In the genomic region with DNA sequence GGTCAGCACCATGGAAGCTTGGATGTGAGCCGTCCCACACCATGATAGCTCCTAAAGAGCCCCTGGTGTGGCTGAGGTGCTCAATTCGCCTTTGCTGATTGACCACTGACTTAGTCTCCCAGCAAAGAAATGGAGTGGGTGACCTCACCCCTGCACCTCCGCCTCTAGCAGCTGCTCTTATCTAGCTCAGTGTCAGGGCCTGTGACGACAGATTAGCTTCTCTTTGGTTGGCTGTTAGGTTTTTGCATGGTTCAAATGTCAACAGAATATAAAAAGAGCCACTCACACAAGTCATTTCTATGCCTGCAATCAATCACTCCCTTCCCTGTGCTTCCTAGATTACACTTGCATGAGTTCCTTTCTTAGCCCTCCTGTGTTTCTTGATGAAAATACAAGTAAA, we compare ENCODE assay signal across 33 mouse cellular contexts.
DNase-seq lines count a peak whose midpoint lies in the region; ATAC-seq and TF ChIP-seq lines count a peak whose summit lies in the region.
"Had no signal": no experiment of that assay in that cellular context is flagged by ENCODE, and none has a peak within 500 bp of the region (broad histone marks: within the 10 kb centered on the region; RNA-seq: fewer than 3 reads in every experiment).

No protein-coding gene starts in this region.

- no peak overlapping the region for H3K9ac ChIP-seq in MEL (ENCODE audit: control insufficient read depth, low read depth, low read length, poor library complexity, severe bottlenecking)
- H3K9ac ChIP-seq in liver, embryonic 11.5 days (ENCODE audit: low read depth, low read length) = no peak overlapping the region
- H3K9ac ChIP-seq in liver, embryonic 16.5 days (ENCODE audit: low read depth, low read length) = no peak overlapping the region
- no peak overlapping the region for H3K9ac ChIP-seq in forebrain, postnatal 0 days
- H3K9ac ChIP-seq: embryonic facial prominence, embryonic 13.5 days; forebrain, embryonic 12.5 days; hindbrain, embryonic 12.5 days; limb, embryonic 13.5 days; midbrain, embryonic 13.5 days; neural tube, embryonic 13.5 days had no signal

- peak; percentile 49 to 71; a peak in 3 of 4 replicates for TF ChIP-seq EP300 in MEL (IDR thresholded peaks at IDR 0.05; ENCODE audit: low read depth in 1 of 2, low read length in 2 of 2)

- no peak overlapping the region for H3K27ac ChIP-seq in MEL (ENCODE audit: control insufficient read depth, low read depth, low read length)
- H3K27ac ChIP-seq in liver, embryonic 11.5 days (ENCODE audit: low read depth, low read length) = no peak overlapping the region
- H3K27ac ChIP-seq in liver, embryonic 16.5 days (ENCODE audit: low read length) = no peak overlapping the region
- no peak overlapping the region for H3K27ac ChIP-seq in forebrain, postnatal 0 days (ENCODE audit: low read depth, low read length)
- H3K27ac ChIP-seq: embryonic facial prominence, embryonic 13.5 days; forebrain, embryonic 12.5 days; hindbrain, embryonic 12.5 days; hindbrain, postnatal 0 days; layer of hippocampus, adult 2 months; limb, embryonic 13.5 days; midbrain, embryonic 13.5 days; neural tube, embryonic 13.5 days; stomach, postnatal 0 days had no signal

- H3K4me3 ChIP-seq in G1E (ENCODE audit: low read depth, low read length) = no peak overlapping the region; the same call in 1 of the 2 replicates
- no peak overlapping the region for H3K4me3 ChIP-seq in MEL (ENCODE audit: control insufficient read depth in 1 of 2, insufficient read depth in 1 of 2, low read depth in 2 of 2, low read length in 2 of 2)
- no peak overlapping the region for H3K4me3 ChIP-seq in liver, embryonic 11.5 days (ENCODE audit: low read depth, low read length)
- no peak overlapping the region for H3K4me3 ChIP-seq in liver, embryonic 16.5 days (ENCODE audit: low read depth, low read length)
- no peak overlapping the region for H3K4me3 ChIP-seq in forebrain, postnatal 0 days (ENCODE audit: low read depth, low read length)
- H3K4me3 ChIP-seq: embryonic facial prominence, embryonic 13.5 days; erythroblast, embryonic 14.5 days; forebrain, embryonic 12.5 days; hindbrain, embryonic 12.5 days; layer of hippocampus, adult 2 months; limb, embryonic 13.5 days; megakaryocyte, embryonic 14.5 days; midbrain, embryonic 13.5 days; neural tube, embryonic 13.5 days had no signal

- H3K27me3 ChIP-seq in G1E (ENCODE audit: insufficient read depth, low read length) (no peaks in the 10 kb centered on the region), MEL (ENCODE audit: control insufficient read depth in 1 of 2, insufficient read depth in 2 of 2, low read length in 2 of 2) (no peaks in the 10 kb centered on the region)
- H3K27me3 ChIP-seq in liver, embryonic 11.5 days (replicated peaks; ENCODE audit: control insufficient read depth, insufficient read depth, low read length) = no peaks in the 10 kb centered on the region
- H3K27me3 ChIP-seq in liver, embryonic 16.5 days (ENCODE audit: control insufficient read depth, insufficient read depth, low read depth, low read length) = no peaks in the 10 kb centered on the region
- H3K27me3 ChIP-seq in forebrain, postnatal 0 days (ENCODE audit: insufficient read depth, low read length) = no peaks in the 10 kb centered on the region
- H3K27me3 ChIP-seq: embryonic facial prominence, embryonic 13.5 days; forebrain, embryonic 12.5 days; hindbrain, embryonic 12.5 days; limb, embryonic 13.5 days; midbrain, embryonic 13.5 days; neural tube, embryonic 13.5 days had no signal

- DNase-seq in G1E (ENCODE audit: low spot score) (peak; percentile 21), MEL (ENCODE audit: low read depth, low spot score) (peak; percentile 61)
- no peak for DNase-seq in liver, embryonic 11.5 days (ENCODE audit: low spot score)
- no peak for DNase-seq in urinary bladder, postnatal 10 days (ENCODE audit: low spot score)
- DNase-seq in forebrain, postnatal 0 days = no peak
- no peak for DNase-seq in layer of hippocampus, adult 11-12 months (ENCODE audit: low spot score)
- DNase-seq: adrenal gland, postnatal 10 days; B cell, adult 2 months; cerebellum, adult 8-10 months; cerebellum, postnatal 36 days; embryo, embryonic 11 days; gastrocnemius, postnatal 25 days; heart, adult 11 months; kidney, adult 9 months; kidney, postnatal 10 days; lung, adult 2 months; lung, postnatal 14 days; right cerebral cortex, postnatal 4 days; thymus, adult 2 months; thymus, postnatal 36 days had no signal

- H3K79me2 ChIP-seq in MEL (ENCODE audit: control insufficient read depth, insufficient read depth, low read length, poor library complexity) = no peaks in the 10 kb centered on the region

- H3K4me1 ChIP-seq in G1E (ENCODE audit: insufficient read depth, low read depth, low read length) = peaks cover 20% of the 10 kb centered on the region
- H3K4me1 ChIP-seq in MEL (ENCODE audit: control insufficient read depth in 1 of 2, insufficient read depth in 2 of 2, low read length in 2 of 2) = peaks cover 10% of the 10 kb centered on the region in 2 experiments
- H3K4me1 ChIP-seq in liver, embryonic 11.5 days (replicated peaks; ENCODE audit: control insufficient read depth, insufficient read depth, low read length) = 0 out of 2 replicates have a peak, but pooled peaks cover 4% of the 10 kb centered on the region
- H3K4me1 ChIP-seq in liver, embryonic 16.5 days (ENCODE audit: control insufficient read depth, low read depth, low read length) = no peaks in the 10 kb centered on the region
- no peaks in the 10 kb centered on the region for H3K4me1 ChIP-seq in forebrain, postnatal 0 days (ENCODE audit: insufficient read depth)
- H3K4me1 ChIP-seq: embryonic facial prominence, embryonic 13.5 days; forebrain, embryonic 12.5 days; hindbrain, embryonic 12.5 days; limb, embryonic 13.5 days; megakaryocyte, embryonic 14.5 days; midbrain, embryonic 13.5 days; neural tube, embryonic 13.5 days had no signal

- no peak overlapping the region for H3K4me2 ChIP-seq in liver, embryonic 11.5 days
- no peak overlapping the region for H3K4me2 ChIP-seq in liver, embryonic 16.5 days (ENCODE audit: low read depth, low read length)
- H3K4me2 ChIP-seq in forebrain, postnatal 0 days (ENCODE audit: low read depth) = no peak overlapping the region
- H3K4me2 ChIP-seq: embryonic facial prominence, embryonic 13.5 days; forebrain, embryonic 12.5 days; hindbrain, embryonic 12.5 days; limb, embryonic 13.5 days; midbrain, embryonic 13.5 days; neural tube, embryonic 13.5 days had no signal

- TF ChIP-seq CTCF in G1E (IDR thresholded peaks at IDR 0.05; ENCODE audit: low read depth, low read length) = no peak
- TF ChIP-seq CTCF in MEL (IDR thresholded peaks at IDR 0.05 in 2 of 3, conservative IDR thresholded peaks at IDR 0.05 in 1 of 3; ENCODE audit: control insufficient read depth in 1 of 3, insufficient read depth in 1 of 3, low read depth in 2 of 3, low read length in 3 of 3, poor library complexity in 1 of 3, severe bottlenecking in 1 of 3) = no peak
- TF ChIP-seq CTCF in forebrain, postnatal 0 days (IDR thresholded peaks at IDR 0.05; ENCODE audit: low read depth) = no peak

- H3K9me3 ChIP-seq in G1E (replicated peaks) = no peaks in the 10 kb centered on the region
- no peaks in the 10 kb centered on the region for H3K9me3 ChIP-seq in MEL (replicated peaks; ENCODE audit: insufficient read depth, low read length)
- H3K9me3 ChIP-seq in liver, embryonic 11.5 days (ENCODE audit: control insufficient read depth, low read length) = no peaks in the 10 kb centered on the region
- H3K9me3 ChIP-seq in liver, embryonic 16.5 days (replicated peaks; ENCODE audit: control insufficient read depth, low read length) = no peaks in the 10 kb centered on the region
- no peaks in the 10 kb centered on the region for H3K9me3 ChIP-seq in forebrain, postnatal 0 days (ENCODE audit: low read length)
- H3K9me3 ChIP-seq: embryonic facial prominence, embryonic 13.5 days; forebrain, embryonic 12.5 days; hindbrain, embryonic 12.5 days; limb, embryonic 13.5 days; midbrain, embryonic 13.5 days had no signal

- H3K36me3 ChIP-seq in G1E (replicated peaks) = no peaks in the 10 kb centered on the region
- H3K36me3 ChIP-seq in MEL (ENCODE audit: control insufficient read depth in 1 of 2, insufficient read depth in 2 of 2, low read length in 2 of 2) = peaks cover 0 to 11% of the 10 kb centered on the region in 2 experiments; a peak in 2 of 4 replicates
- no peaks in the 10 kb centered on the region for H3K36me3 ChIP-seq in liver, embryonic 11.5 days (ENCODE audit: control insufficient read depth, insufficient read depth, low read length)
- H3K36me3 ChIP-seq in liver, embryonic 16.5 days (ENCODE audit: control insufficient read depth, insufficient read depth) = no peaks in the 10 kb centered on the region
- H3K36me3 ChIP-seq in forebrain, postnatal 0 days (ENCODE audit: insufficient read depth) = no peaks in the 10 kb centered on the region
- H3K36me3 ChIP-seq: embryonic facial prominence, embryonic 13.5 days; forebrain, embryonic 12.5 days; hindbrain, embryonic 12.5 days; limb, embryonic 13.5 days; midbrain, embryonic 13.5 days; neural tube, embryonic 13.5 days had no signal

- TF ChIP-seq RAD21 in MEL (IDR thresholded peaks at IDR 0.05; ENCODE audit: low read depth, low read length) = no peak

- WGBS in liver, embryonic 11.5 days = 22% methylated on average over 4 of the region's 4 CpGs
- whole genome bisulfite sequencing in liver, embryonic 16.5 days (ENCODE audit: insufficient replicate concordance) = 24% methylated on average over 4 of the region's 4 CpGs
- WGBS in forebrain, postnatal 0 days = 79% methylated on average over 4 of the region's 4 CpGs

- TF ChIP-seq POLR2A in MEL (IDR thresholded peaks at IDR 0.05; ENCODE audit: control insufficient read depth in 1 of 2, insufficient read depth in 1 of 2, low read depth in 1 of 2, low read length in 2 of 2, poor library complexity in 1 of 2) = no peak

- ATAC-seq in G1E (ENCODE audit: extremely low read depth, insufficient number of reproducible peaks, low FRiP score, poor library complexity, severe bottlenecking) = peak; percentile 70
- ATAC-seq in liver, embryonic 11.5 days (replicated peaks; ENCODE audit: low FRiP score) = peak; percentile 81
- peak; percentile 61 for ATAC-seq in liver, embryonic 16.5 days (ENCODE audit: low read depth)
- ATAC-seq in forebrain, postnatal 0 days = no peak
- ATAC-seq: hindbrain, postnatal 0 days; intestine, postnatal 0 days; midbrain, embryonic 13.5 days had no signal

TF ChIP-seq in MEL, 35 proteins besides CTCF, POLR2A, EP300 and RAD21 (continues in another document):
- TF ChIP-seq ETS1 (IDR thresholded peaks at IDR 0.05; ENCODE audit: low read depth, low read length) (peak; percentile 87), HCFC1 (IDR thresholded peaks at IDR 0.05; ENCODE audit: low read depth, low read length) (no peak), GABPA (IDR thresholded peaks at IDR 0.05; ENCODE audit: low read depth, low read length) (no peak), CHD1 (IDR thresholded peaks at IDR 0.05; ENCODE audit: low read depth, low read length) (no peak), SIN3A (IDR thresholded peaks at IDR 0.05; ENCODE audit: low read length) (0 out of 2 replicates have a peak, but pooled peaks have one; percentile 33), JUND (IDR thresholded peaks at IDR 0.05; ENCODE audit: low read depth, low read length) (no peak), MYC (IDR thresholded peaks at IDR 0.05; ENCODE audit: low read depth, low read length) (no peak), GATA1 (IDR thresholded peaks at IDR 0.05; ENCODE audit: low read depth, low read length) (peak; percentile 73), SMC3 (IDR thresholded peaks at IDR 0.05; ENCODE audit: low read depth, low read length) (no peak)

Comparison
In these comparisons a context has a peak if more than half of its experiments do, and no peak if none do; other contexts are left out.
1. DNase-seq: peak in G1E (single experiment) and MEL (single experiment); none in liver, embryonic 11.5 days (single experiment), urinary bladder, postnatal 10 days (single experiment), forebrain, postnatal 0 days (single experiment) and layer of hippocampus, adult 11-12 months (single experiment).